Mouse (Mus musculus) embryonic facial prominence, embryonic 11.5 days (tissue): ENCODE data around the gene Ppm1k. TPM values are rescaled to one million over a fixed set of nuclear protein-coding genes. Genes with fewer than 3 reads are reported as not detected.
"Not testable (repeated sequence)": the region's sequence is repeated elsewhere in the genome, so short reads cannot be mapped to it uniquely, and the experiment has no call there.

Source experiments
- ATAC-seq: fragments of 200-750 bp; cut with Nextera tagmentation; replicated peaks from 2 replicates; pipeline ENCODE4 v1.8.0; 2017; ENCODE audit warnings: low read depth; ENCODE audit not compliant: insufficient number of reproducible peaks, low FRiP score, low TSS enrichment
- DNase-seq: peaks from one replicate; pipeline ENCODE4 v3.0.0-alpha.2; 2015; ENCODE audit warnings: low spot score
- H3K27ac ChIP-seq: fragments of 300-500 bp; sonication (generic); replicated peaks from 2 replicates; pipeline ENCODE4 v1.5.1; 2014; ENCODE audit warnings: mild to moderate bottlenecking, low read depth, low read length, control low read depth
- H3K27me3 ChIP-seq: fragments of 300-500 bp; sonication (generic); 2 replicates; pipeline ENCODE4 v1.6.1; 2014; ENCODE audit warnings: mild to moderate bottlenecking, low read length, moderate library complexity, mixed read lengths; ENCODE audit not compliant: control insufficient read depth, insufficient read depth
- H3K36me3 ChIP-seq: fragments of 300-500 bp; sonication (generic); replicated peaks from 2 replicates; pipeline ENCODE4 v1.6.1; 2014; ENCODE audit warnings: low read depth, mild to moderate bottlenecking, low read length, moderate library complexity, mixed read lengths; ENCODE audit not compliant: control insufficient read depth, insufficient read depth
- H3K4me1 ChIP-seq: fragments of 300-500 bp; sonication (generic); 2 replicates; pipeline ENCODE4 v1.6.1; 2014; ENCODE audit warnings: low read length, mixed read lengths; ENCODE audit not compliant: control insufficient read depth, insufficient read depth
- H3K4me2 ChIP-seq: fragments of 300-500 bp; sonication (generic); 2 replicates; pipeline ENCODE4 v1.6.1; 2014; ENCODE audit warnings: low read depth, mild to moderate bottlenecking, control low read depth, low read length, moderate library complexity
- H3K4me3 ChIP-seq: fragments of 300-500 bp; sonication (generic); 2 replicates; pipeline ENCODE4 v1.5.1; 2014; ENCODE audit warnings: low read depth, low read length, control low read depth
- H3K9ac ChIP-seq: fragments of 300-500 bp; sonication (generic); replicated peaks from 2 replicates; pipeline ENCODE4 v1.6.1; 2014; ENCODE audit warnings: mild to moderate bottlenecking, control low read depth, low read length
- H3K9me3 ChIP-seq: fragments of 300-500 bp; sonication (generic); replicated peaks from 2 replicates; pipeline ENCODE4 v1.6.1; 2016; ENCODE audit warnings: mild to moderate bottlenecking, low read length, inconsistent platforms, mixed read lengths; ENCODE audit not compliant: control insufficient read depth
- WGBS: fragments of 180-500 bp; shearing (Covaris S2); extraction: QIAGEN DNeasy Blood & Tissue Kit; methylation state at CpG from one replicate; pipeline ENCODE4 v1.1.7; 2014; 5-methylcytosine and 5-hydroxymethylcytosine counted together
- polyA plus RNA-seq: library from polyadenylated mRNA; unstranded; fragments of >200 nt; fragmentation: Nextera tagmentation; extraction: Ambion mirVana; gene quantifications from 2 replicates; pipeline ENCODE4 v1.2.1, GENCODE M21; 2014

The Ppm1k gene
- polyA plus RNA-seq, 1 experiment from 2014 or later: 4.3 TPM

GRCm38 (mm10) chr6:57563454-57563853 is 28.2 kb upstream of the Ppm1k start:
- Histone ChIP-seq H3K4me1 (no peaks in the 10 kb centered on the region), H3K9ac (no peak overlapping the region), H3K27ac (no peak overlapping the region), H3K4me2 (no peak overlapping the region), H3K27me3 (no peaks in the 10 kb centered on the region), H3K9me3 (no peaks in the 10 kb centered on the region; the same call in 1 of the 2 replicates), H3K36me3 (no peaks in the 10 kb centered on the region), H3K4me3 (no peak overlapping the region)
- ATAC-seq: no peak
- 85% methylated on average over 1 of the region's 1 CpGs for WGBS
- DNase-seq: no peak

DNA sequence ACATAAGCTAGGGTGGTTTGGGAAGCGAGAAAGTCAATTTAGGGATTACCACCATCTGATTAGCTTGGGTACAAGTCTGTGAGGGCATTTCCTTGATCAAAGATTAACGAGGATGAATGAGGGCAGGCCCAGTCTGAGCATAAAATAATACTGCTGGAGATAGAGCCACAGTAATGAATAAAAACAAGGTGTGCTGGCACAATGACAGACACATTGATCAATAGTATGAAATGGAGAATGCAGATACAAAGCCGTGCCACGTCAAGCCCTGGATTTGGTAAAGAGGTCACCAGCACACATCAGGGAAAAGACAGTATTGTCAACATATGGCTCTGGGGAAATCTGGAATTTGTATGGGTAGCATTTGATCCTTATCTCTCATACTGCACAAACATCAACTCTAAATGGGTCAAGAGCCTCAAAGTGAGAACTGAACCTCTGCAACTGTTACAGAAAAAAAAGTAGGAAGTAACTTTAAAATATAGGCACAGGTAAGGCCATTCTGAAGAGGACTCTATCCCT is 22.6 kb upstream of the Ppm1k start:
- no peak overlapping the region for H3K4me2 ChIP-seq
- H3K4me1 ChIP-seq: no peaks in the 10 kb centered on the region
- 58% methylated on average over 4 of the region's 4 CpGs for WGBS
- no peak for ATAC-seq
- H3K9me3 ChIP-seq: no peaks in the 10 kb centered on the region; the same call in 1 of the 2 replicates
- H3K27ac ChIP-seq: no peak overlapping the region
- H3K4me3 ChIP-seq: no peak overlapping the region
- DNase-seq: no peak
- no peaks in the 10 kb centered on the region for H3K27me3 ChIP-seq
- no peak overlapping the region for H3K9ac ChIP-seq
- no peaks in the 10 kb centered on the region for H3K36me3 ChIP-seq

GRCm38 (mm10) chr6:57551211-57551796 is 16.0 kb upstream of the Ppm1k start:
- WGBS: 80% methylated on average over 3 of the region's 3 CpGs
- H3K4me3 ChIP-seq: no peak overlapping the region

GRCm38 (mm10) chr6:57544866-57545265 is 9.6 kb upstream of the Ppm1k start:
- Histone ChIP-seq H3K4me3 (no peak overlapping the region), H3K9ac (no peak overlapping the region), H3K9me3 (no peaks in the 10 kb centered on the region), H3K27ac (no peak overlapping the region), H3K27me3 (no peaks in the 10 kb centered on the region), H3K4me1 (no peaks in the 10 kb centered on the region), H3K4me2 (no peak overlapping the region), H3K36me3 (no peaks in the 10 kb centered on the region)
- ATAC-seq (no peak), DNase-seq (no peak)
- WGBS: 80% methylated on average over 2 of the region's 2 CpGs

More at GRCm38 (mm10) chr6:57551211-57551796, 16.0 kb upstream of the Ppm1k start:
- H3K27me3 ChIP-seq: no peaks in the 10 kb centered on the region
- H3K9ac ChIP-seq: no peak overlapping the region
- no peak for DNase-seq
- no peak overlapping the region for H3K4me2 ChIP-seq
- no peak overlapping the region for H3K27ac ChIP-seq
- ATAC-seq: no peak
- H3K9me3 ChIP-seq: no peaks in the 10 kb centered on the region
- no peaks in the 10 kb centered on the region for H3K4me1 ChIP-seq
- H3K36me3 ChIP-seq: no peaks in the 10 kb centered on the region

- H3K27ac ChIP-seq, H3K4me3 ChIP-seq, H3K9ac ChIP-seq, H3K9me3 ChIP-seq, ATAC-seq, H3K4me1 ChIP-seq, DNase-seq, H3K27me3 ChIP-seq, H3K36me3 ChIP-seq, H3K4me2 ChIP-seq: not testable (repeated sequence)
Measured at GRCm38 (mm10) chr6:57543591-57543990, 8.3 kb upstream of the Ppm1k start.

GRCm38 (mm10) chr6:57541737-57542335 is 6.6 kb upstream of the Ppm1k start:
- no peaks in the 10 kb centered on the region for H3K36me3 ChIP-seq
- H3K4me2 ChIP-seq: no peak overlapping the region
- no peaks in the 10 kb centered on the region for H3K27me3 ChIP-seq
- no peak overlapping the region for H3K9ac ChIP-seq
- 77% methylated on average over 1 of the region's 1 CpGs for WGBS
- no peak overlapping the region for H3K4me3 ChIP-seq
- H3K9me3 ChIP-seq: no peaks in the 10 kb centered on the region
- H3K27ac ChIP-seq: no peak overlapping the region
- no peak for ATAC-seq
- H3K4me1 ChIP-seq: no peaks in the 10 kb centered on the region
- no peak for DNase-seq

DNA sequence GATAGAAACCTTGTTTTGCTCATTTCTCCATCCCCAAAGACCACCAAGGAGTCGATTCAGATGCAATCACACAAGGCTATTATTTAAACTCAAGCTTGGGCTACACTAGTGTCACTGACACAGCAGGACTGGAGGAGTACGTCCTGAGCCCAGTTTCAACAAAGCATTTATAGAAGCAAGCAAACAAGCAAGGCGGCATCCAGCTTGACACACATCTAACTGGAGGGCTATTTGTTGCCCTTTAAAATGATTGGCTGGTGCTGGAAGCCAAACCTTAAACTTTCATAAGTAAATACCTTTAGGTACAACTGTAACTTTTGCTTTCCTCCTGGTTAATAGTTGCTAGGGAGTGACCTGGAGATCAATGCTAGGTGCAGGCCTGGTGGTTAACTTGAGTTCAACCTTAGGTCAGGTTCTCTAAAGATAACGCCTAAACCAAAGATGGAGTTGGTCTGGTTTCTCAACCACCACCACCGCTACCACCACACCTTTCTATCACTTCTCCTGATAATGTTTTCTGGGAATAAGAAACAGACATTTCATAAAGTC is 5.8 kb upstream of the Ppm1k start:
- DNase-seq: no peak
- no peaks in the 10 kb centered on the region for H3K36me3 ChIP-seq
- no peak overlapping the region for H3K4me2 ChIP-seq
- no peak for ATAC-seq
- no peak overlapping the region for H3K4me3 ChIP-seq
- H3K4me1 ChIP-seq: no peaks in the 10 kb centered on the region
- H3K9me3 ChIP-seq: no peaks in the 10 kb centered on the region
- H3K27ac ChIP-seq: no peak overlapping the region
- 84% methylated on average over 5 of the region's 5 CpGs for WGBS
- no peak overlapping the region for H3K9ac ChIP-seq
- H3K27me3 ChIP-seq: no peaks in the 10 kb centered on the region

DNA sequence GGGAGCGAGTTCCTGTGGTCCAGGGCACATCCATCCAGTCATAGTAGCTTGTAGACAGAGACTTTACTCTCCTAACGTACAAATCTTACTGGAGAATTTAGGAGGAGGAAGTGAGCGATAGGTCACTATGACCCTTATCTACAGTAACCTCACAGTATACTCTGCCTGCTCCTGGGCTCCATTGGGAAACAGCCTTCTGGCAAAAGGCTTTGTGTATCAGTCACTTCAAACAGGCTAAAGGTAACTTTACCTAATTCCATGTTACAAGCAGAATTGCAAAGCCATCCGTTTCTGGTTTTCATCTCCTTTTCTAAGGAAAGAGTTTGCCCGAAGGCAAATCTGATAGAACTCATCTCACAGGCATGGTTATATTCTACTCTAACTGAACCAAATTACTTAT is 2.6 kb upstream of the Ppm1k start:
- no peak for DNase-seq
- no peak overlapping the region for H3K4me3 ChIP-seq
- 89% methylated on average over 5 of the region's 5 CpGs for WGBS
- H3K27me3 ChIP-seq: no peaks in the 10 kb centered on the region
- no peak overlapping the region for H3K27ac ChIP-seq
- H3K9ac ChIP-seq: no peak overlapping the region
- ATAC-seq: no peak
- H3K36me3 ChIP-seq: no peaks in the 10 kb centered on the region
- no peak overlapping the region for H3K4me2 ChIP-seq
- no peaks in the 10 kb centered on the region for H3K4me1 ChIP-seq
- no peaks in the 10 kb centered on the region for H3K9me3 ChIP-seq
